Mouse (Mus musculus) cerebellum, adult 9-11 months (tissue): Measurements from ENCODE around the gene Serpini1.
"Not testable (repeated sequence)": the region's sequence is repeated elsewhere in the genome, so short reads cannot be mapped to it uniquely, and the experiment has no call there.

Experiments
- DNase-seq: peaks from one replicate; pipeline ENCODE4 v3.0.0; 2022

The Serpini1 gene

GRCm38 (mm10) chr3:75639546-75639945 is 82.2 kb downstream of the Serpini1 start:
- no peak for DNase-seq

GRCm38 (mm10) chr3:75647542-75647941 is 90.2 kb downstream of the Serpini1 start:
- no peak for DNase-seq

- DNase-seq, result no peak
Observed at GRCm38 (mm10) chr3:75648226-75648625, 90.9 kb downstream of the Serpini1 start.

GRCm38 (mm10) chr3:75650416-75651154 is 93.2 kb downstream of the Serpini1 start:
- not testable (repeated sequence) for DNase-seq

GRCm38 (mm10) chr3:75651603-75652115 is 94.3 kb downstream of the Serpini1 start:
- DNase-seq, result no peak

GRCm38 (mm10) chr3:75653901-75654300 is 96.6 kb downstream of the Serpini1 start:
- not testable (repeated sequence) for DNase-seq

- no peak for DNase-seq
Observed at GRCm38 (mm10) chr3:75655578-75656344, 98.4 kb downstream of the Serpini1 start.

- DNase-seq, result no peak
Observed at GRCm38 (mm10) chr3:75666962-75667361, 109.6 kb downstream of the Serpini1 start.

- DNase-seq, result no peak
Observed at GRCm38 (mm10) chr3:75670425-75670824, 113.1 kb downstream of the Serpini1 start.

GRCm38 (mm10) chr3:75682881-75683280 is 125.5 kb downstream of the Serpini1 start:
- no peak for DNase-seq

- no peak for DNase-seq
Observed at GRCm38 (mm10) chr3:75686775-75687174, 129.4 kb downstream of the Serpini1 start.

GRCm38 (mm10) chr3:75687187-75687825 is 130.0 kb downstream of the Serpini1 start:
- DNase-seq, result no peak

GRCm38 (mm10) chr3:75690321-75690720 is 133.0 kb downstream of the Serpini1 start:
- no peak for DNase-seq

- no peak for DNase-seq
Observed at GRCm38 (mm10) chr3:75692088-75692487, 134.7 kb downstream of the Serpini1 start.
